Mouse (Mus musculus): ENCODE data around the gene Hivep3.

- TF ChIP-seq USF1 (IDR thresholded peaks at IDR 0.05; ENCODE audit: low read depth, low read length) (no peak), MAX (IDR thresholded peaks at IDR 0.05; ENCODE audit: low read length) (no peak)
Observed at GRCm38 (mm10) chr4:119948406-119948805, 214.8 kb downstream of the Hivep3 start.

All from MEL (cell line).